Mouse (Mus musculus) forebrain, embryonic 10.5 days (tissue): ENCODE data around the gene Fam189b. TPM values are rescaled to one million over a fixed set of nuclear protein-coding genes. Genes with fewer than 3 reads are reported as not detected.

Source experiments
- DNase-seq: peaks from one replicate; pipeline ENCODE4 v3.0.0-alpha.2; 2017; ENCODE audit warnings: low spot score; ENCODE audit errors: extremely low spot score
- H3K27ac ChIP-seq: fragments of 300-500 bp; sonication (generic); 2 replicates; pipeline ENCODE4 v1.5.1; 2016; ENCODE audit warnings: mild to moderate bottlenecking
- H3K27me3 ChIP-seq: fragments of 300-500 bp; sonication (generic); 2 replicates; pipeline ENCODE4 v1.6.1; 2016; ENCODE audit warnings: mild to moderate bottlenecking; ENCODE audit not compliant: poor library complexity, severe bottlenecking
- H3K36me3 ChIP-seq: fragments of 300-500 bp; sonication (generic); replicated peaks from 2 replicates; pipeline ENCODE4 v1.6.1; 2016; ENCODE audit warnings: mild to moderate bottlenecking, moderate library complexity
- H3K4me1 ChIP-seq: fragments of 300-500 bp; sonication (generic); 2 replicates; pipeline ENCODE4 v1.6.1; 2016
- H3K4me3 ChIP-seq: fragments of 300-500 bp; sonication (generic); 2 replicates; pipeline ENCODE4 v1.5.1; 2016; ENCODE audit warnings: mild to moderate bottlenecking, moderate library complexity
- H3K9me3 ChIP-seq: fragments of 300-500 bp; sonication (generic); 2 replicates; pipeline ENCODE4 v1.6.1; 2016; ENCODE audit warnings: mild to moderate bottlenecking, moderate library complexity
- WGBS: fragments of 180-500 bp; shearing (Covaris S2); methylation state at CpG from one replicate; pipeline ENCODE4 v1.1.7; 2016; 5-methylcytosine and 5-hydroxymethylcytosine counted together
- polyA plus RNA-seq: library from polyadenylated mRNA; unstranded; fragments of >200 nt; fragmentation: Nextera tagmentation; extraction: Ambion mirVana; gene quantifications from 2 replicates; pipeline ENCODE4 v1.2.1, GENCODE M21; 2016

Gene Fam189b
- polyA plus RNA-seq, 1 experiment from 2014 or later = 25.1 TPM

DNA sequence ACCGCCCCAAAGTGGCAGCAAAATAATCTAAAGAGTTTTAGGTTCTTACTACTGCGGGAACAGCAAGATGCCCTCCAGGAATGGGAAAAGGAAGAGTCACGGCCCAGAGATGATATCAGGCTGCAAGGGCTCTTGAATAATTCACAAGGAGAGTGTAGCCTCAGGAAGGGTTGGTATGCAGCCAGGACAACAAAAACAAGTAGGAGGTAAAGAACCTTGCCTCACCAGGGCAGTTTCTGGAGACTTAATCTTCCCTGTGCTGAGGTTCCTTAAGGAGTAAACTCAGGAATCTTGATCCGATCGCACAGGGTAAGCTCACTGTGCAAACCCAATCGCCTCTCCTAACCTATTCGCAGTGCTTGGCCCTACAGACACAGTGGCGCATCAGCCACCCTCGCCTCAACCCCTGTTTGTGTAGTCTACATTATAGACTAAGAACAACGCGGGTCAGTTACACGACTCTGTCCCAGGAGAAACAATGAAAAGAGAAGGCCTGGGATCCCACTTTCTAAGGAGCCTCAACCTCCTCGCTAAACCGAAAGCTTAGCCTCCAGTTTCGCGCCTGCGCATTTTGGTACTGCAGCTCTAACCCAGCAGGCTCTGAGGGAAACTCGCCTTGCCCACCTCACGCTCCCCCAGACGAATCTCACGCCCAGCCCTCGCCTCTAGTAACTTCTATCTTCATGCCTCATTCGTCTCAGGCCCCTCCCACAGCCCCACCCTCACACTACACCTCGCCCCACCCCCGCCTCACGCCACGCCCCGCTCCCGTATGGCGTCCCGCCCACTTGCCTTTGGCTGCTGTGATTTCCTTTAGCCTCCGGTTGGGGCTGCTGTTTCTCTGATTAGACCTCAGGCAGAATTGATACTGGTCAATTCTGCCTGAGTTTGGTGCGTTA lies 13.3 kb downstream of the Fam189b start:
- Histone ChIP-seq H3K36me3 (no peaks in the 10 kb centered on the region), H3K27me3 (no peaks in the 10 kb centered on the region), H3K27ac (peak overlapping the region; percentile 89), H3K9me3 (no peaks in the 10 kb centered on the region), H3K4me1 (peaks cover 19% of the 10 kb centered on the region), H3K4me3 (peak overlapping the region; percentile 49)
- DNase-seq = peak; percentile 95
- 9% methylated on average over 33 of the region's 33 CpGs for WGBS

DNA sequence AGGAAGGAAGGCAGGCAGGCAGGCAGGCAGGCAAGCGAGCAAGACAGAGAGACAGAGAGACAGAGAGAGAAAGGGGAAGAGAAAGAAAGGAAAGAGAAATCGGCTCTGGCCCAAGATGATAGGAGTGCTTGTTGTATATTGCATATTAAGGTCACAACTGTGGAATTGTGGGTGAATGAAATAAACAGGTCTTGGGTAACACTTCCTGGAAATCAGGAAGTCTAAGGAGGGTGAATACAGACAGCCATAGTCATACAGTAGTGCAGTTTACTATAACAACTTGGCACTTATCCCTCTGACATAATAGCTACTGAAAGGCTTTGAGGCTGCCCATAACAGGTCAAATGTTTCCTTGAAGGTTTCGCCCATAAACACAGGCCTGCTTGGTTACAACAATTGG lies 16.9 kb downstream of the Fam189b start:
- no peak for DNase-seq
- H3K9me3 ChIP-seq = no peaks in the 10 kb centered on the region
- no peak overlapping the region for H3K4me3 ChIP-seq
- no peak overlapping the region for H3K27ac ChIP-seq
- H3K4me1 ChIP-seq = peaks cover 25% of the 10 kb centered on the region
- peaks cover 9% of the 10 kb centered on the region; the same call in 1 of the 2 replicates for H3K36me3 ChIP-seq
- no peaks in the 10 kb centered on the region for H3K27me3 ChIP-seq
- WGBS = 78% methylated on average over 3 of the region's 3 CpGs

DNA sequence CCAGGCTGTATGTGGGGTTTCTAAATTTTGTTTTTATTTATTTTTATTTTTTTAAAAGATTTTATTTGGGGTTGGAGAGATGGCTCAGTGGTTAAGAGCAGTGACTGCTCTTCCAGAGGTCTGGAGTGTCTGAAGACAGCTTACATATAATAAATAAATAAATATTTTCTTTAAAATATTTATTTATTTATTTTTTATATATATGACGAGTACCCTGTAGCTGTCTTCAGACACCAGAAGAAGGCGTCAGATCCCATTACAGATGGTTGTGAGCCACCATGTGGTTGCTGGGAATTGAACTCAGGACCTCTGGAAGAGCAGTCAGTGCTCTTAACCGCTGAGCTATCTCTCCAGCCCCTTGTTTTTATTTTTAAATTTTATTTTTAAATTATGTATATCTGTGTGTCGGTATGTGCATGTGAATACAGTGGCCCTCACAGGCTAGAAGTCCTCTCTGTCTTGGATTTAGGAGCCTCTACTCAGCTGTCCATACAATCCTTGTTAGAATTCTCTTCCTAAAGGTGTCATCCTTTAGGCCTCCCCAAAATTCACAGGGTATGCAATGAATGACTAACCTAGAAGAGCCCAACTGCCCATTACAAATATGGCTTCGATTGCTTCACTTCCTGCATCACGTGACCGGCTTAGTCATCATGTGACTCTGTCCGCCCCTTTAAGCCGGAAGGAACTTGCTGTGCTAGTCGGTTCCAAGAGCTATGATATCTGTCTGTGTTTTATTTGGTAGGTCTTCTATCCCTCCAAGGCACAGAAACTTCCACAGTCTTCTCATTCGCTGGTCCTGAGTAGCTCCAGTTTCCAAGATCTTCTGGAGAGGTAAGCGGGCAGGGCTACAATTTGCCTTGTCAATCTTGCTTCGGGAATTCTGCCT lies 19.6 kb downstream of the Fam189b start, which contains the start of gene Gba:
Gene Gba, plus strand, starts transcription at position 676 of the 889 bp plus-strand sequence.
- Histone ChIP-seq H3K36me3 (peaks cover 33% of the 10 kb centered on the region), H3K4me3 (peak within 1 kb of the TSS; percentile 63), H3K27me3 (no peaks in the 10 kb centered on the region), H3K9me3 (no peaks in the 10 kb centered on the region), H3K4me1 (peaks cover 7% of the 10 kb centered on the region), H3K27ac (peak within 1 kb of the TSS; percentile 72)
- peak; percentile 86 for DNase-seq
- WGBS = 29% methylated on average over 13 of the region's 13 CpGs

DNA sequence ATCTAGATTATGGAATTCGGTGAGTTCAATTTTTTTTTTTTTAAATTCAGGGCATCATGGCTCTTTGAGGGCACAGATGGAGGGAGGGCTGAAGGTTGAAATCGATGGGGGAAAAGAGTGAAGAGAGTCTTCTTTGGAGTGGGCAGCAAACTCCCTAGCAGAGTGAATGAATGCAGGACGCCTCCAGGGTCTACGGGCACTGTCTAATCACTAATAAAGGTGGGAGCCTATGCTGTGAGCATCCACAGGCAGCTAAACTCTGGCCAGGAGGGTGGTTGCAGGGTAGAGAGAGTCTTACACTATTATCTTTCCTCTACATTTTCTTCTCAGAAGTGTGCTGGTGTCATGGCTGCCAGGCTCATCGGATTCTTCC lies 20.2 kb downstream of the Fam189b start:
- WGBS = 39% methylated on average over 5 of the region's 5 CpGs
- Histone ChIP-seq H3K27me3 (no peaks in the 10 kb centered on the region), H3K36me3 (peaks cover 40% of the 10 kb centered on the region), H3K9me3 (no peaks in the 10 kb centered on the region), H3K27ac (peak overlapping the region; percentile 72), H3K4me1 (peaks cover 7% of the 10 kb centered on the region), H3K4me3 (peak overlapping the region; percentile 63)
- DNase-seq = no peak

DNA sequence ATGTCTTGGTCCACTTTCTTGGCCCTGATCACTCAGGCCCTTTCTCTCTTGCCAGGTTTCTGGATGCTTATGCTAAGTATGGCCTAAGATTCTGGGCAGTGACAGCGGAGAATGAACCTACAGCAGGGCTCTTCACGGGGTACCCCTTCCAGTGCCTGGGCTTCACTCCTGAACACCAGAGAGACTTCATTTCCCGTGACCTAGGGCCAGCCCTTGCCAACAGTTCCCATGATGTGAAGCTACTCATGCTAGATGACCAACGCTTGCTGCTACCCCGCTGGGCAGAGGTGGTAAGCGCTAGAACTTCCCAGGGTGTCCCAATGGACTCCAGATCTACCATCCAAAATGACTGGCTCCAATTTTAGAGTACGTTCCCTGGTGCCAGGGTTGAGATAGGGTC lies 23.1 kb downstream of the Fam189b start:
- Histone ChIP-seq H3K9me3 (no peaks in the 10 kb centered on the region), H3K4me1 (peaks cover 7% of the 10 kb centered on the region), H3K27ac (no peak overlapping the region), H3K4me3 (no peak overlapping the region), H3K36me3 (peaks cover 69% of the 10 kb centered on the region), H3K27me3 (no peaks in the 10 kb centered on the region)
- peak; percentile 14 for DNase-seq
- WGBS = 93% methylated on average over 7 of the region's 7 CpGs

DNA sequence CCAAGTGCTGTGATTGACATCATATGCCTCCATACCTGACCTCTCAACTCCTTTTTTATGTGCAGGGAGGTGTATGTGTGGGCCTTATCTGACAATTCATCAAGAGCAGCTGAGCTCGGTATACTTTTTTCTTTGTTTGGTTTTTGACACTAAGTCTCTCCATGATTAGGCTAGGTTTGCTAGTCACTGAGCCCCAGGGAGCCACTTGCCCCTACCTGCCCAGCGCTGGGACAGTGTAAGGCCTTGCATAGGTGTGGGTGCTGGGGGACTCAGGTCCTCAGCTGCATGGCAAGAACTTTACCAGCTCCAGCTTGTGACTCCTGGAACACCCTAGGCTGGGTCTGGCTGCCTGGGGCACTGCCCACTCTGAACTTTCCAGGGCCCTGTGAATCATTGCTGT lies 23.8 kb downstream of the Fam189b start:
- 91% methylated on average over 2 of the region's 2 CpGs for WGBS
- Histone ChIP-seq H3K4me1 (peaks cover 7% of the 10 kb centered on the region), H3K36me3 (peaks cover 75% of the 10 kb centered on the region), H3K27me3 (no peaks in the 10 kb centered on the region), H3K4me3 (no peak overlapping the region), H3K9me3 (no peaks in the 10 kb centered on the region), H3K27ac (no peak overlapping the region)
- no peak for DNase-seq

DNA sequence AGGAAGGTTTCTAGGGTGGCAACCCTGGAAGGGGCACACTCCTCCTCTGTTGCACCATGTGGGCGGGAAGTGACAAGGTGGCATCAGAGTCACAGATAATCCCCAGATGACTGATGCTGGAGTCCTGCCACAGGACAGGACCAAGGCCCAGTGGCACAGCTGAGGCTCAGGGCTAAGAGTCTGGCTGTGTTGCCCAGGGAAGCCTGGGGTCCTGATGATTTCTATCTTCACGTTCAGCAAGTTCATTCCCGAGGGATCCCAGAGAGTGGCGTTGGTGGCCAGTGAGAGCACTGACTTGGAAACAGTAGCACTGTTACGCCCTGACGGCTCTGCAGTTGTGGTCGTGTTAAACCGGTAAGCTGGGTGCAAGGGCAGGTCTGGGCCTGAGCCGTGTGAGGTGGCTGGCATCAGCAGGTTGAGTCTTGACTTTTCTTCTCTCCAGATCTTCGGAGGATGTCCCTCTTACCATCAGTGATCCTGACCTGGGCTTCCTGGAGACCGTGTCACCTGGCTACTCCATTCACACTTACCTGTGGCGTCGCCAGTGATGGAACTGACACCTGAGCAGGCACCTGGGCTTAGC lies 25.2 kb downstream of the Fam189b start:
- WGBS = 92% methylated on average over 13 of the region's 13 CpGs
- H3K36me3 ChIP-seq = peaks cover 75% of the 10 kb centered on the region
- DNase-seq = no peak

DNA sequence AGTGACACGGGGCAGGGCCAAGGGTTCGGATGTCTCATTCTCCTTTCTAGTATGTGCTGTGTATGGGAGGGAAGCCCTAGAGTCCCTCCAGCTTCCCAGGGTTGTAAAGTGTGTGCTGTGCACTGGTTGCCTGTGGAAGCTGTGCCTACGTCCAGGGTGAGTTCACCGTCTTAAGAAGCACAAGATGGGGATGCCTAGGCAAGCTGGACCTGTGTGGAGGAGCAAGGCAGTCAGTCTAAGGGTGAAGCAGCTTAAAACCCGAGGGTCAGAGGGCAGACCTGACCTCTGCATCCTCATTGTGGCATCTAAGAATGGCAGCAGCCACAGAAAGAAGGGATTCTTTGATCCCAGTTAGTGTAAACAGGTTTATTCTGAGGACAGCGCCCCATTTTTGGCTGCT lies 25.8 kb downstream of the Fam189b start:
- H3K4me3 ChIP-seq = no peak overlapping the region
- H3K4me1 ChIP-seq = peaks cover 16% of the 10 kb centered on the region
- 89% methylated on average over 6 of the region's 6 CpGs for WGBS
- H3K27me3 ChIP-seq = no peaks in the 10 kb centered on the region
- no peak overlapping the region for H3K27ac ChIP-seq
- no peaks in the 10 kb centered on the region for H3K9me3 ChIP-seq
- peaks cover 75% of the 10 kb centered on the region for H3K36me3 ChIP-seq
- DNase-seq = no peak

More for the DNA sequence above, 25.2 kb downstream of the Fam189b start:
- Histone ChIP-seq H3K4me1 (peaks cover 16% of the 10 kb centered on the region), H3K9me3 (no peaks in the 10 kb centered on the region), H3K4me3 (no peak overlapping the region), H3K27me3 (no peaks in the 10 kb centered on the region), H3K27ac (no peak overlapping the region)

DNA sequence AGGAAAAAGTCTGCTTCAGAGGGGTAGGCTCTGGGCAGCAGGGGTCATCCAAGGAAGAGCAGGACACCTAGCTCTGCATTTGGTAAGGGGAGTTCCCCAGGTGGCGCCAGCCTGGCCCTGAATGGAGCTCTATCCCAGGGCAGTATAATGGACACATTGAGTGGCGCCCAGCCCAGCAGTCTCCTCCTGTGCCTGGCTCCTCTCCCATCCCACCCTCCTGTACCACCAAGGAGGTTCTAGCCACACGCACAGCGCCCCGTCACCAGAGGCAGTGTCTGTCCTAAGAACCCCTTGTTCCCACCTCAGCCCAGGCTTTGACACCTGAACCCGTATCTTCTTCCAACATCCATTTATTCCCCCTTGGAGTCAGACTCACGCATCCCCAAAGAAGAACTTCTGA lies 26.8 kb downstream of the Fam189b start:
- no peak for DNase-seq
- Histone ChIP-seq H3K27me3 (no peaks in the 10 kb centered on the region), H3K36me3 (peaks cover 66% of the 10 kb centered on the region), H3K4me3 (no peak overlapping the region), H3K4me1 (peaks cover 25% of the 10 kb centered on the region), H3K9me3 (no peaks in the 10 kb centered on the region), H3K27ac (no peak overlapping the region)
- 86% methylated on average over 7 of the region's 7 CpGs for WGBS

DNA sequence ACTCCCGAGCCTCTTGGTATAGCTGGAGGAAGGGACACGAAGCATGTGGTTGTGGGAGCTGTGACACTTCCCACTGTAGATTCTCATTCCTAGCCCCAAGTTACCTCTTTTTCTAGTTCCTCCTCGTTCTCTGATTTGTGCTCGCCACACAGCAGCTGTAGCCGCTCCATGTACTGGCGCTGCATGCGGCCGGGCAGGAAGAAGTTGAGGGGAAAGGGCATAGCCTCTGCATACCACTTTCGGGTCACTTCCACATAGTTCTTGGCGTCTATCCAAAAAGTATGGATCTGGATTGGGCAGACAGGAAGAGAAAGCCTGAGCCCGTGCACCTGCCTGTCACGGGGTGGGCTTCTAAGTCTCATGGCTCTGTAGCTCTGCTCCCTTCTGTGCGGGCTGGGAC lies 27.2 kb downstream of the Fam189b start:
- no peaks in the 10 kb centered on the region for H3K27me3 ChIP-seq
- no peak for DNase-seq
- peaks cover 65% of the 10 kb centered on the region for H3K36me3 ChIP-seq
- whole genome bisulfite sequencing = 96% methylated on average over 13 of the region's 13 CpGs
- H3K9me3 ChIP-seq = no peaks in the 10 kb centered on the region
- H3K4me1 ChIP-seq = peaks cover 30% of the 10 kb centered on the region
- no peak overlapping the region for H3K4me3 ChIP-seq
- H3K27ac ChIP-seq = no peak overlapping the region

DNA sequence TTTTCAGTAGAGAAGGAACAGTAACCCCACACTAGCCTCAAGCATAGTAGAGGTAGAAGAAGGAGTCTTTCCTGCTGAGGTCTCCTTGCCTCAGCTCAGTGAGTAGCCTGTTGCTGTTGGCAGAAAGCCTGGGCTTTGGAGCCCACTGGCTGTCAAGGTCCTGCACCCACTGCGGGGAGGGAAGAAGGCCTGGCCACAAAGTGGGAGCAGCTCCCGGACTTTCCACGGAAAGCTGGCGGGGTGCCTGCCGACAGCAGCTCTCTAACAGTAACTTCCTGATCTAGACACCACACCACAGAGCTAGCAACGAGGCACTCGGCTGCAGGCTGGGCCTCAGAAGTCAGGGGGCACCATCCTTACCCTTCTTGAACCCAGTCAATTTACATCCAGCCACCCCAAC lies 27.8 kb downstream of the Fam189b start:
- H3K36me3 ChIP-seq = peaks cover 59% of the 10 kb centered on the region
- 88% methylated on average over 7 of the region's 7 CpGs for WGBS
- peaks cover 35% of the 10 kb centered on the region for H3K4me1 ChIP-seq

DNA sequence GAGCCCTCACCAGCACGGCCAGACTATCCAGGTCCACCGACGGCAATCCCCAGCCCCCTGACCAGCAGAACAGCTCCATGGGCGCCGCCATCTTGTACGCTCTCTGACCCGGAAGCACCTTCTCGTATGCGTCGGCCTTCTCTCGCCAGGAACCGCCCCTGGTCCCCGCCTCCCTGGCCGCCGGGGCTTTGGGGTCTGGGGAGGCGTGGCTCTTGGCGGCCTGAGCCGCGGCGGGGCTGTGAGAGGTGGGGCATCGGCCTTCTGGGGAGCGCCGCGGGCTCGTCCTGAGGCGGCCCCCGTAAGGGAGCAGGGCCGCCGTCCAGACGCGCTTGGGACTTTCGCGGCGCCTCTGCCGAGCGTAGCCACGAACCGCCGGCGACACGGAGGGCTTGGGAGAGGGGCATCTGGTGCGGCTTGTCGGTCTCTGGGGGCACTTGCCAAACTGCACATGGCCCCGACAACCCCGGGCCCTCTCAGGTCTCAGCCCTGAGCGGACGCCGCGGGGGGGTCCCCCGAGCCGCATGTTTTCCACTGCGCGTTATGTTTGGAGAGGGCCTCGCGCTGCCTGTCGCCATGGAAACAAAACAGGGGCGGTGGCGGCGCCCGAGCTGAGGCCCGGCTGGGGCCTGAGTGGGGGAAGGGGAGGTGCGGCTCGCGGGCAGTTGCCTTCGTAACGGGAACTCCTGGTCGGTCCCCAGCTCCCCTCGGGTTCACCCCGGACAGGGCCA lies 31.0 kb downstream of the Fam189b start:
- H3K4me1 ChIP-seq = peaks cover 64% of the 10 kb centered on the region
- DNase-seq = peak; percentile 95
- no peaks in the 10 kb centered on the region for H3K27me3 ChIP-seq
- peak overlapping the region; percentile 78 for H3K4me3 ChIP-seq
- H3K9me3 ChIP-seq = no peaks in the 10 kb centered on the region
- WGBS = under 1% methylated on average over 69 of the region's 69 CpGs
- peak overlapping the region; percentile 98 for H3K27ac ChIP-seq
- peaks cover 50% of the 10 kb centered on the region for H3K36me3 ChIP-seq

More for the DNA sequence above, 27.8 kb downstream of the Fam189b start:
- H3K9me3 ChIP-seq = no peaks in the 10 kb centered on the region
- H3K4me3 ChIP-seq = no peak overlapping the region
- no peak for DNase-seq
- no peaks in the 10 kb centered on the region for H3K27me3 ChIP-seq
- no peak overlapping the region for H3K27ac ChIP-seq
